Mouse (Mus musculus) limb, embryonic 12.5 days (tissue): ENCODE data around the gene Pglyrp1. TPM values are rescaled to one million over a fixed set of nuclear protein-coding genes. Genes with fewer than 3 reads are reported as not detected.
A peak's percentile ranks its signal among the peaks of the same experiment; 100 is the strongest.

Experiments
- ATAC-seq: fragments of 200-750 bp; cut with Nextera tagmentation; 2 replicates; pipeline ENCODE4 v1.8.0; 2017; ENCODE audit warnings: low read depth, moderate TSS enrichment; ENCODE audit not compliant: insufficient number of reproducible peaks, insufficient read depth, low FRiP score, low TSS enrichment
- H3K27ac ChIP-seq: fragments of 300-500 bp; sonication (generic); 2 replicates; pipeline ENCODE4 v1.5.1; 2016; ENCODE audit warnings: mild to moderate bottlenecking, moderate library complexity
- H3K27me3 ChIP-seq: fragments of 300-500 bp; sonication (generic); 2 replicates; pipeline ENCODE4 v1.6.1; 2016; ENCODE audit warnings: mild to moderate bottlenecking, moderate library complexity
- H3K36me3 ChIP-seq: fragments of 300-500 bp; sonication (generic); 2 replicates; pipeline ENCODE4 v1.6.1; 2016; ENCODE audit warnings: mild to moderate bottlenecking, moderate library complexity
- H3K4me1 ChIP-seq: fragments of 300-500 bp; sonication (generic); replicated peaks from 2 replicates; pipeline ENCODE4 v1.6.1; 2016
- H3K4me2 ChIP-seq: fragments of 300-500 bp; sonication (generic); 2 replicates; pipeline ENCODE4 v1.6.1; 2016; ENCODE audit warnings: mild to moderate bottlenecking, moderate library complexity
- H3K4me3 ChIP-seq: fragments of 300-500 bp; sonication (generic); replicated peaks from 2 replicates; pipeline ENCODE4 v1.5.1; 2016; ENCODE audit warnings: mild to moderate bottlenecking
- H3K9ac ChIP-seq: fragments of 300-500 bp; sonication (generic); replicated peaks from 2 replicates; pipeline ENCODE4 v1.6.1; 2016; ENCODE audit warnings: mild to moderate bottlenecking, moderate library complexity
- H3K9me3 ChIP-seq: fragments of 300-500 bp; sonication (generic); 2 replicates; pipeline ENCODE4 v1.6.1; 2016; ENCODE audit warnings: mild to moderate bottlenecking, moderate library complexity
- WGBS: fragments of 180-500 bp; shearing (Covaris S2); methylation state at CpG from one replicate; pipeline ENCODE4 v1.1.7; 2016; 5-methylcytosine and 5-hydroxymethylcytosine counted together
- polyA plus RNA-seq: library from polyadenylated mRNA; unstranded; fragments of >200 nt; fragmentation: Nextera tagmentation; extraction: Ambion mirVana; gene quantifications from 2 replicates; pipeline ENCODE4 v1.2.1, GENCODE M21; 2016

Gene Pglyrp1
- polyA plus RNA-seq, 1 experiment from 2014 or later = 0.60 TPM

GRCm38 (mm10) chr7:18886963-18887362 is 15.8 kb downstream of the Pglyrp1 start:
- H3K9ac ChIP-seq = no peak overlapping the region
- 81% methylated on average over 1 of the region's 1 CpGs for WGBS
- H3K36me3 ChIP-seq = peaks cover 6% of the 10 kb centered on the region; the same call in 1 of the 2 replicates
- H3K4me2 ChIP-seq = no peak overlapping the region
- no peaks in the 10 kb centered on the region for H3K9me3 ChIP-seq
- no peaks in the 10 kb centered on the region for H3K27me3 ChIP-seq
- no peak overlapping the region for H3K27ac ChIP-seq
- no peak for ATAC-seq
- no peak overlapping the region for H3K4me3 ChIP-seq
- H3K4me1 ChIP-seq = no peaks in the 10 kb centered on the region

- no peak for ATAC-seq
- H3K4me2 ChIP-seq = no peak overlapping the region
- no peak overlapping the region for H3K27ac ChIP-seq
- H3K27me3 ChIP-seq = peaks cover 25% of the 10 kb centered on the region
- H3K4me1 ChIP-seq = peaks cover 21% of the 10 kb centered on the region
- no peaks in the 10 kb centered on the region for H3K9me3 ChIP-seq
- H3K36me3 ChIP-seq = peaks cover 6% of the 10 kb centered on the region; the same call in 1 of the 2 replicates
- no peak overlapping the region for H3K9ac ChIP-seq
- H3K4me3 ChIP-seq = no peak overlapping the region
- WGBS = 93% methylated on average over 8 of the region's 8 CpGs
Observed at GRCm38 (mm10) chr7:18890848-18891247, 19.7 kb downstream of the Pglyrp1 start.

DNA sequence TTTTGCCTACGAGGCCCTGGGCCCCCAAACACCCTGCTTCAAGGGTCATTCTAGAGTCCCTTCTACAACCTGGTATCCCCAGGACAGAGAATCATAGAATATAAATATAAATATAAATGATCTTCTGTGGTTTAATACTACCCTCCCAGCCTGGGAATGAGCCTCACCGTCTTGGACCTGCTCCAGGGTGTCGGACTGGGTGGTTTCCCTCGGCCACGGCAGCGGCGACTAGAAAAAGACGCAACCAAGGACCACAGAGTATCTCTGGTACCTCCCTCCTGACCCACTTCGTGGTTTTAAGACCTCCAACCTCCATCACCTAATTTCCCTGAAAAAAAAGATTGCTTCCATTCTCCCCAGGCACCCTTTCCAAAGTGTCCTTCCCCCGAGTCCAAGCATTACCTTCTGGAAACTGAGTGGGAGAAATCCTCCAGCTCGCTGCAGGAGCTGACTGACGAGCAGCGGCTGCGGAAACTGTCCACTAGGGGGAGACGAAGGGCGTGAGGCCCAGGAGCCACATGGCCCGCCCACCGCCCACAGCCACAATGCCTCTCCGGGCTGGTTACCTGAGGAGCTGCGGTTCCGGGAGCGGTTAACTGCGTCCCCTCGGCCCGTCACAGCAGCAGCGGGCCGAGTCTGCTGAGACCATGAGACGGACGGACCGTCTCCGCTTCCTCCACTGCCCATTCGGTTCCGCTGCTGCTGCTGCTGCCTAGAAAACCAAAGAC is 20.9 kb downstream of the Pglyrp1 start:
- Histone ChIP-seq H3K4me3 (peak overlapping the region; percentile 43), H3K4me1 (peaks cover 21% of the 10 kb centered on the region), H3K4me2 (peak overlapping the region; percentile 87), H3K27ac (no peak overlapping the region), H3K27me3 (peaks cover 25% of the 10 kb centered on the region), H3K9ac (peak overlapping the region; percentile 55), H3K36me3 (peaks cover under 1% of the 10 kb centered on the region; the same call in 1 of the 2 replicates), H3K9me3 (no peaks in the 10 kb centered on the region)
- WGBS = 21% methylated on average over 33 of the region's 33 CpGs
- 0 out of 2 replicates have a peak, but pooled peaks have one; percentile 13 for ATAC-seq

DNA sequence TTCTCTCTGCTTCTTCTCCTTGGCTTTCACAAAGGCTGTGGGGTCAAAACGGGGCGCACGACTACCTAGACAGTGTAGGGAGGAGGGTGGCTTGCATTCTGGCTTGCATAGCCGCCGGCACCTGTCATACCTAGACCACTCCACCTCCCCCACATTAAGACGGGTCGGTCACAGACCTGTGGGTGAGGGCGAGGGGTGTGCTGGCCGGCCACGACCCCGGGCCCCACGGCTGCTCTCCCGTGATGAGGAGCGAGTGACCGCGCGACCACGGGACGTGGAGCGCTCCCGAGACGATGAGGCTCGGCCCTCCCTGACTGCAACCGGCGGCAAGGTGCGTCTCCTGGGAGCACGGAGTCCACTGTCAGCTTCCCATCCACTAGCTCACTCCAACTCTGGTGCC is 21.9 kb downstream of the Pglyrp1 start:
- H3K36me3 ChIP-seq = peaks cover 5% of the 10 kb centered on the region
- peaks cover 21% of the 10 kb centered on the region for H3K4me1 ChIP-seq
- H3K9ac ChIP-seq = 0 out of 2 replicates have a peak overlapping the region, but pooled peaks have one; percentile 55
- peaks cover 25% of the 10 kb centered on the region for H3K27me3 ChIP-seq
- H3K27ac ChIP-seq = no peak overlapping the region
- peak overlapping the region; percentile 87 for H3K4me2 ChIP-seq
- 0 out of 2 replicates have a peak, but pooled peaks have one; percentile 38 for ATAC-seq
- 22% methylated on average over 27 of the region's 27 CpGs for WGBS
- no peaks in the 10 kb centered on the region for H3K9me3 ChIP-seq
- peak overlapping the region; percentile 43 for H3K4me3 ChIP-seq

DNA sequence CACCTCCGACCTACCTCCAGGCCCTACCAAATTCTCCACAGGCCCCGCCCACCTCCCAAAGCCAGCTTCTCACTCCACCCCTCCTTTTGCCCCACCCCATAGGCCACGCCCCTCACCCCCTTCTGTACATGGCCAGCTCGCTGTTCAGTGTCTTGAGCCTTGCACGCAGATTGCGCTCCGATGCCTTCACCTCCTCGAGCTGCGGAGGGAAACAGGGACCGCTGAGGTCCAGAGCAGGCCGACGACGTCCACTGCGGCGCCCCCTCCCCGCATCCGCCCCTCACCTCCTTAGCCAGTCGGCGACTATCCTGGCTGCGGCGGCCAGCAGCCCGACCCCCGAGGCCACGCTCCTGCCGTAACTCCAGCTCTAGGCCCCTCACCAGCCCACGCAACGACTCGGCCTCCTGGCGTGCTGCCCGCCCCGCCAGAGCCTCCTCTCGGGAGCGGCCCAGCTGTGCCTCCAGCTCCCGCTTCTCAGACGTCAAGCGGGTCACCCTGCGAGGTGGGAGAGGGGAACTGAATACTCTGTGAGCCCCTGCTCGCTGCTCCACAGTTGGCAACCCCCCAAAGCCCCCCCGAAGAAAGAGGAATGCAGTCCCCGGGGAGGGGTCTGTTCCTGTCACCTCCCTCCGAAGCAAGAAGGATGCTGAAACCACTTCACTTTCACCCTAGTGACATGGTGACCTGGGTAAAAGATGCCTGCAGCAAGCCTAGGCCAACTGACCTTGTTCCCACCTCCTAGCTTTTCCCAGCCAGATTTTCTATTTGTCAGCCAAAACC is 22.7 kb downstream of the Pglyrp1 start:
- peaks cover 13% of the 10 kb centered on the region for H3K36me3 ChIP-seq
- H3K9ac ChIP-seq = peak overlapping the region; percentile 70
- peak overlapping the region; percentile 12; the same call in 1 of the 2 replicates for H3K27ac ChIP-seq
- WGBS = under 1% methylated on average over 41 of the region's 41 CpGs
- peak overlapping the region; percentile 43 for H3K4me3 ChIP-seq
- H3K4me1 ChIP-seq = peaks cover 21% of the 10 kb centered on the region
- peak; percentile 23; the same call in 1 of the 2 replicates for ATAC-seq
- no peaks in the 10 kb centered on the region for H3K9me3 ChIP-seq
- H3K27me3 ChIP-seq = peaks cover 25% of the 10 kb centered on the region
- H3K4me2 ChIP-seq = peak overlapping the region; percentile 87

- Histone ChIP-seq H3K9me3 (no peaks in the 10 kb centered on the region), H3K36me3 (peaks cover 40% of the 10 kb centered on the region), H3K4me3 (no peak overlapping the region), H3K4me1 (peaks cover 21% of the 10 kb centered on the region), H3K4me2 (no peak overlapping the region), H3K27ac (no peak overlapping the region), H3K27me3 (peaks cover 25% of the 10 kb centered on the region), H3K9ac (no peak overlapping the region)
- WGBS = 49% methylated on average over 5 of the region's 5 CpGs
- ATAC-seq = no peak
Observed at GRCm38 (mm10) chr7:18896536-18896935, 25.4 kb downstream of the Pglyrp1 start.

GRCm38 (mm10) chr7:18900513-18900912 is 29.4 kb downstream of the Pglyrp1 start:
- H3K4me1 ChIP-seq = no peaks in the 10 kb centered on the region
- no peak overlapping the region for H3K4me3 ChIP-seq
- H3K36me3 ChIP-seq = peaks cover 66% of the 10 kb centered on the region
- no peaks in the 10 kb centered on the region for H3K27me3 ChIP-seq
- H3K4me2 ChIP-seq = no peak overlapping the region
- no peak overlapping the region for H3K9ac ChIP-seq
- WGBS = 87% methylated on average over 2 of the region's 2 CpGs
- ATAC-seq = no peak
- no peak overlapping the region for H3K27ac ChIP-seq
- H3K9me3 ChIP-seq = no peaks in the 10 kb centered on the region

- WGBS = 76% methylated on average over 3 of the region's 3 CpGs
- no peak overlapping the region for H3K4me2 ChIP-seq
- H3K27me3 ChIP-seq = no peaks in the 10 kb centered on the region
- H3K9me3 ChIP-seq = no peaks in the 10 kb centered on the region
- H3K36me3 ChIP-seq = peaks cover 76% of the 10 kb centered on the region
- H3K4me3 ChIP-seq = no peak overlapping the region
- H3K27ac ChIP-seq = no peak overlapping the region
- no peak for ATAC-seq
- H3K9ac ChIP-seq = no peak overlapping the region
- no peaks in the 10 kb centered on the region for H3K4me1 ChIP-seq
Observed at GRCm38 (mm10) chr7:18902486-18902885, 31.4 kb downstream of the Pglyrp1 start.

GRCm38 (mm10) chr7:18904971-18905370 is 33.8 kb downstream of the Pglyrp1 start:
- Histone ChIP-seq H3K4me1 (peaks cover 11% of the 10 kb centered on the region), H3K4me2 (no peak overlapping the region), H3K4me3 (no peak overlapping the region), H3K9me3 (no peaks in the 10 kb centered on the region), H3K27ac (no peak overlapping the region), H3K27me3 (no peaks in the 10 kb centered on the region), H3K9ac (no peak overlapping the region), H3K36me3 (peaks cover 59% of the 10 kb centered on the region)
- ATAC-seq = no peak
- 87% methylated on average over 3 of the region's 3 CpGs for whole genome bisulfite sequencing

DNA sequence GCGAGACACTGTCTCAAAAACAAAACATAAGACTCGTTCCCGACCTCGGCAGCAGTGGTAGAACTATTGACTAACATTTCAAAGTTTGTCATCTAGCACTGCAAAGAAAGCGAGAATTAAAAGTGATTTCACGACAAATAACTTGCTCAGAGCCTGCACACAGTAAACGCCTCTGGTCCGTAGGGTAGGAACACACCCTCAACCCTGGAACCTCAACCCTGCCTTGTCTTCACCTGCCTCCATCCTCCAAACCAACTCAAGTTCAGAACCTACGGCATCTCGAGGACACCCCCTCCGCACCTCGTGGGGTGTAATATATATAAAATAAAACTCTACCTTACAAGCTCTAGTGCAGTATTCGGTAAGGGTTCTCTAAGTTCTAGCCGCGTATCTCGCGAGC is 38.7 kb downstream of the Pglyrp1 start:
- peaks cover 17% of the 10 kb centered on the region for H3K4me1 ChIP-seq
- H3K27me3 ChIP-seq = no peaks in the 10 kb centered on the region
- H3K4me2 ChIP-seq = peak overlapping the region; percentile 76
- H3K36me3 ChIP-seq = peaks cover 18% of the 10 kb centered on the region
- H3K4me3 ChIP-seq = peak overlapping the region; percentile 81
- H3K9ac ChIP-seq = peak overlapping the region; percentile 71
- H3K9me3 ChIP-seq = no peaks in the 10 kb centered on the region
- no peak overlapping the region for H3K27ac ChIP-seq
- 10% methylated on average over 17 of the region's 17 CpGs for WGBS
- peak; percentile 15; the same call in 1 of the 2 replicates for ATAC-seq

- Histone ChIP-seq H3K27ac (no peak within 1 kb of the TSS), H3K4me3 (peak within 1 kb of the TSS; percentile 81), H3K9ac (peak within 1 kb of the TSS; percentile 71), H3K4me2 (peak within 1 kb of the TSS; percentile 76), H3K4me1 (peaks cover 17% of the 10 kb centered on the region), H3K9me3 (no peaks in the 10 kb centered on the region), H3K36me3 (peaks cover 18% of the 10 kb centered on the region), H3K27me3 (no peaks in the 10 kb centered on the region)
- WGBS = 2% methylated on average over 32 of the region's 33 CpGs
- peak; percentile 99 for ATAC-seq
Observed at GRCm38 (mm10) chr7:18910241-18910831, 39.2 kb downstream of the Pglyrp1 start, which contains the start of gene Ccdc61. TSS of gene Ccdc61 (minus strand) at chr7:18910415.
